Mouse (Mus musculus) liver, embryonic 16.5 days (tissue): ENCODE data around the gene Cfl1. TPM values are rescaled to one million over a fixed set of nuclear protein-coding genes. Genes with fewer than 3 reads are reported as not detected.
"Not testable (repeated sequence)": the region's sequence is repeated elsewhere in the genome, so short reads cannot be mapped to it uniquely, and the experiment has no call there.

Experiments used
- ATAC-seq: fragments of 200-750 bp; cut with Nextera tagmentation; 2 replicates; pipeline ENCODE4 v1.8.0; 2017; ENCODE audit warnings: low read depth, mild to moderate bottlenecking, moderate number of reproducible peaks, moderate library complexity
- H3K27ac ChIP-seq: fragments of 300-500 bp; sonication (generic); 2 replicates; pipeline ENCODE4 v1.5.1; 2014; ENCODE audit warnings: mild to moderate bottlenecking, low read length
- H3K27me3 ChIP-seq: fragments of 300-500 bp; sonication (generic); 2 replicates; pipeline ENCODE4 v1.6.1; 2014; ENCODE audit warnings: low read depth, low read length, mixed read lengths; ENCODE audit not compliant: control insufficient read depth, insufficient read depth
- H3K36me3 ChIP-seq: fragments of 300-500 bp; sonication (generic); 2 replicates; pipeline ENCODE4 v1.6.1; 2014; ENCODE audit warnings: mild to moderate bottlenecking; ENCODE audit not compliant: control insufficient read depth, insufficient read depth
- H3K4me1 ChIP-seq: fragments of 300-500 bp; sonication (generic); 2 replicates; pipeline ENCODE4 v1.6.1; 2014; ENCODE audit warnings: low read depth, low read length, mixed read lengths; ENCODE audit not compliant: control insufficient read depth
- H3K4me2 ChIP-seq: fragments of 300-500 bp; sonication (generic); 2 replicates; pipeline ENCODE4 v1.6.1; 2014; ENCODE audit warnings: low read depth, low read length, mixed read lengths
- H3K4me3 ChIP-seq: fragments of 300-500 bp; sonication (generic); 2 replicates; pipeline ENCODE4 v1.5.1; 2014; ENCODE audit warnings: low read depth, mild to moderate bottlenecking, low read length
- H3K9ac ChIP-seq: fragments of 300-500 bp; sonication (generic); 2 replicates; pipeline ENCODE4 v1.6.1; 2014; ENCODE audit warnings: low read depth, low read length
- H3K9me3 ChIP-seq: fragments of 300-500 bp; sonication (generic); replicated peaks from 2 replicates; pipeline ENCODE4 v1.6.1; 2016; ENCODE audit warnings: low read length; ENCODE audit not compliant: control insufficient read depth
- WGBS: fragments of 180-500 bp; shearing (Covaris S2); extraction: QIAGEN DNeasy Blood & Tissue Kit; methylation state at CpG from one replicate; pipeline ENCODE4 v1.1.7; 2014; ENCODE audit not compliant: insufficient replicate concordance; 5-methylcytosine and 5-hydroxymethylcytosine counted together
- polyA plus RNA-seq: library from polyadenylated mRNA; unstranded; fragments of >200 nt; fragmentation: Nextera tagmentation; extraction: Ambion mirVana; gene quantifications from 2 replicates; pipeline ENCODE4 v1.2.1, GENCODE M21; 2015

The Cfl1 gene
- polyA plus RNA-seq, 1 experiment from 2014 or later, result 930 TPM

GRCm38 (mm10) chr19:5485371-5485770 is 4.9 kb upstream of the Cfl1 start:
- no peak overlapping the region for H3K27ac ChIP-seq
- no peaks in the 10 kb centered on the region; the same call in 1 of the 2 replicates for H3K36me3 ChIP-seq
- H3K27me3 ChIP-seq, result no peaks in the 10 kb centered on the region
- no peak overlapping the region for H3K4me2 ChIP-seq
- H3K9me3 ChIP-seq, result no peaks in the 10 kb centered on the region
- H3K4me1 ChIP-seq, result peaks cover 28% of the 10 kb centered on the region
- ATAC-seq, result no peak
- H3K9ac ChIP-seq, result no peak overlapping the region
- 85% methylated on average over 8 of the region's 8 CpGs for WGBS
- no peak overlapping the region for H3K4me3 ChIP-seq

GRCm38 (mm10) chr19:5485821-5486220 is 4.4 kb upstream of the Cfl1 start:
- Histone ChIP-seq H3K27ac (no peak overlapping the region), H3K36me3 (no peaks in the 10 kb centered on the region; the same call in 1 of the 2 replicates), H3K4me3 (no peak overlapping the region), H3K4me1 (peaks cover 28% of the 10 kb centered on the region), H3K4me2 (no peak overlapping the region), H3K9ac (no peak overlapping the region), H3K9me3 (no peaks in the 10 kb centered on the region), H3K27me3 (no peaks in the 10 kb centered on the region)
- WGBS, result 84% methylated on average over 7 of the region's 7 CpGs
- ATAC-seq, result no peak

GRCm38 (mm10) chr19:5486286-5486685 is 4.0 kb upstream of the Cfl1 start:
- 83% methylated on average over 8 of the region's 8 CpGs for WGBS

GRCm38 (mm10) chr19:5486771-5487170 is 3.5 kb upstream of the Cfl1 start:
- Histone ChIP-seq H3K4me2 (peak overlapping the region; percentile 96; the same call in 1 of the 2 replicates), H3K9ac (no peak overlapping the region; the same call in 1 of the 2 replicates), H3K9me3 (no peaks in the 10 kb centered on the region), H3K36me3 (no peaks in the 10 kb centered on the region; the same call in 1 of the 2 replicates), H3K27me3 (no peaks in the 10 kb centered on the region), H3K27ac (no peak overlapping the region), H3K4me3 (no peak overlapping the region), H3K4me1 (peaks cover 30% of the 10 kb centered on the region)
- 84% methylated on average over 4 of the region's 4 CpGs for WGBS
- no peak for ATAC-seq

More at GRCm38 (mm10) chr19:5486286-5486685, 4.0 kb upstream of the Cfl1 start:
- Histone ChIP-seq H3K4me2 (no peak overlapping the region), H3K4me1 (peaks cover 28% of the 10 kb centered on the region), H3K9ac (no peak overlapping the region), H3K4me3 (no peak overlapping the region), H3K27me3 (no peaks in the 10 kb centered on the region), H3K36me3 (no peaks in the 10 kb centered on the region; the same call in 1 of the 2 replicates), H3K9me3 (no peaks in the 10 kb centered on the region), H3K27ac (no peak overlapping the region)
- no peak for ATAC-seq

- Histone ChIP-seq H3K27ac (peak within 1 kb of the TSS; percentile 99), H3K27me3 (no peaks in the 10 kb centered on the region), H3K9ac (peak within 1 kb of the TSS; percentile 72), H3K4me2 (peak within 1 kb of the TSS; percentile 96), H3K4me1 (peaks cover 34% of the 10 kb centered on the region), H3K36me3 (peaks cover 8% of the 10 kb centered on the region), H3K9me3 (no peaks in the 10 kb centered on the region), H3K4me3 (peak within 1 kb of the TSS; percentile 65)
- peak; percentile 71 for ATAC-seq
- WGBS, result under 1% methylated on average over 39 of the region's 39 CpGs
These were observed 2.3 kb upstream of the Cfl1 start, which contains the start of gene Mus81 for GRCm38 (mm10) chr19:5487768-5488550. Gene Mus81, minus strand, starts transcription at chr19:5488402.

- peak; percentile 73 for ATAC-seq
- peak overlapping the region; percentile 96 for H3K4me2 ChIP-seq
- H3K4me1 ChIP-seq, result peaks cover 34% of the 10 kb centered on the region
- peak overlapping the region; percentile 65 for H3K4me3 ChIP-seq
- peaks cover 17% of the 10 kb centered on the region for H3K36me3 ChIP-seq
- 0% methylated on average over 26 of the region's 26 CpGs for WGBS
- peak overlapping the region; percentile 72 for H3K9ac ChIP-seq
- H3K9me3 ChIP-seq, result no peaks in the 10 kb centered on the region
- peak overlapping the region; percentile 99 for H3K27ac ChIP-seq
- no peaks in the 10 kb centered on the region for H3K27me3 ChIP-seq
These were observed 1.2 kb upstream of the Cfl1 start for GRCm38 (mm10) chr19:5488878-5489571.

- ATAC-seq, result not testable (repeated sequence)
- peak overlapping the region; percentile 97; the same call in 1 of the 2 replicates for H3K9ac ChIP-seq
These were observed 534 bp upstream of the Cfl1 start for GRCm38 (mm10) chr19:5489721-5490120.

GRCm38 (mm10) chr19:5490898-5491708 is 848 bp downstream of the Cfl1 start:
- WGBS, result under 1% methylated on average over 59 of the region's 59 CpGs
- peak; percentile 35 for ATAC-seq
- Histone ChIP-seq H3K9ac (peak overlapping the region; percentile 97), H3K9me3 (no peaks in the 10 kb centered on the region), H3K4me2 (peak overlapping the region; percentile 96), H3K27me3 (no peaks in the 10 kb centered on the region), H3K27ac (peak overlapping the region; percentile 99), H3K36me3 (peaks cover 35% of the 10 kb centered on the region), H3K4me1 (peaks cover 34% of the 10 kb centered on the region), H3K4me3 (peak overlapping the region; percentile 98)

More at GRCm38 (mm10) chr19:5489721-5490120, 534 bp upstream of the Cfl1 start:
- Histone ChIP-seq H3K4me2 (peak overlapping the region; percentile 96), H3K27ac (peak overlapping the region; percentile 99), H3K36me3 (peaks cover 23% of the 10 kb centered on the region), H3K4me3 (peak overlapping the region; percentile 98), H3K4me1 (peaks cover 34% of the 10 kb centered on the region)
- WGBS, result 32% methylated on average over 10 of the region's 10 CpGs
- not testable (repeated sequence) for H3K9me3 ChIP-seq, H3K27me3 ChIP-seq
